Comparison of ENCODE assay signal across 9 mouse cellular contexts in the genomic region with DNA sequence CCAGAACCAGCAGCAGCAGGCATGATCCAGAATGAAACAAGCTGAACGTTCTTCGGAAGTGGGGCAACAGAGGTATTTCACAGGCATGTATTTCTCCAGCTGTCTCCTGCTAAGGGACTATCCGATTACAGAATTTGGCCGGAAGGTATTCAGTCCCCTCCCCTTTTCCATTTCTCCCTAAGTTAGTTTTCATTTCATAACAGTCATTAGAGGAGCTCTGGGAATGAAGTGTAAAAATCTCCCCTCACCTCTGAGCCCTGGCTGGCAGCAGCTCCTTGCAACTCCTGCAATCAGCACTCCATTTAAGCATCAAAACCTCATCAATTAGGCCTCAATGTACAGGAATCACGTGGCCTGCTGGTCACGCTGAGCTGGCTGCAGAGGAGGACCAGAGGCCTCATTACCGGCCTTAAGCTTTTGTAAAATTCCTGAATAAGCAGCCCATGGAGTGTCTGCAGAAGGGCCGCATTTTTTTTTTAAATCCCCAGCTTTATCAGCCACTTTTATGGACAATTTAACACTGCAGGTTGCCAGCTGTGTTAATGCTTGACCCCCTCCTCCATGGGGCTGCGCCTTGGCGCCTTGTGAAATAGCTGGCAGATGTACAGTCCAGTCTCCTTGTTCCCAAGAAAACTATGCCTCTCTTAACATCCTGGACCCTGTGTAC.
DNase-seq lines count a peak whose midpoint lies in the region; ATAC-seq lines count a peak whose summit lies in the region.
"Had no signal": no experiment of that assay in that cellular context is flagged by ENCODE, and none has a peak within 500 bp of the region (broad histone marks: within the 10 kb centered on the region; RNA-seq: fewer than 3 reads in every experiment).

No protein-coding gene starts in this region.

- peak; percentile 76 for ATAC-seq in hindbrain, embryonic 14.5 days (ENCODE audit: low FRiP score)
- peak; percentile 81 for ATAC-seq in midbrain, embryonic 11.5 days (ENCODE audit: low FRiP score)

- no peak overlapping the region for H3K4me2 ChIP-seq in hindbrain, embryonic 14.5 days (replicated peaks)
- no peak overlapping the region for H3K4me2 ChIP-seq in midbrain, embryonic 11.5 days
- H3K4me2 ChIP-seq: liver, embryonic 15.5 days had no signal

- DNase-seq in NIH3T3 (ENCODE audit: low read depth) = peak; percentile 41
- DNase-seq in embryo, embryonic 10.5 days (ENCODE audit: low spot score) = peak; percentile 67
- DNase-seq in hindbrain, embryonic 14.5 days (ENCODE audit: low spot score) = peak; percentile 31
- DNase-seq in midbrain, embryonic 11.5 days (ENCODE audit: low spot score, missing footprints) = peak; percentile 83
- no peak for DNase-seq in layer of hippocampus, adult 8-10 months (ENCODE audit: low spot score in 2 of 2)
- DNase-seq in urinary bladder, postnatal 36 days (ENCODE audit: low spot score in 2 of 2) = no peak
- no peak for DNase-seq in heart, embryonic 10.5 days (ENCODE audit: low spot score)
- DNase-seq: heart, postnatal 14 days had no signal

- H3K36me3 ChIP-seq in hindbrain, embryonic 14.5 days (replicated peaks; ENCODE audit: control insufficient read depth, insufficient read depth) = no peaks in the 10 kb centered on the region
- H3K36me3 ChIP-seq in midbrain, embryonic 11.5 days (ENCODE audit: control insufficient read depth, insufficient read depth, low read length) = no peaks in the 10 kb centered on the region
- H3K36me3 ChIP-seq in heart, embryonic 10.5 days = no peaks in the 10 kb centered on the region
- H3K36me3 ChIP-seq: liver, embryonic 15.5 days had no signal

- no peaks in the 10 kb centered on the region for H3K9me3 ChIP-seq in hindbrain, embryonic 14.5 days (ENCODE audit: control insufficient read depth, low read length)
- no peaks in the 10 kb centered on the region for H3K9me3 ChIP-seq in midbrain, embryonic 11.5 days (ENCODE audit: control insufficient read depth, low read length)
- H3K9me3 ChIP-seq in heart, embryonic 10.5 days = no peaks in the 10 kb centered on the region
- H3K9me3 ChIP-seq: liver, embryonic 15.5 days had no signal

- peaks cover 7% of the 10 kb centered on the region; the same call in 1 of the 2 replicates for H3K4me1 ChIP-seq in hindbrain, embryonic 14.5 days (replicated peaks; ENCODE audit: control insufficient read depth, insufficient read depth, low read length)
- peaks cover 4% of the 10 kb centered on the region; the same call in 1 of the 2 replicates for H3K4me1 ChIP-seq in midbrain, embryonic 11.5 days (ENCODE audit: control insufficient read depth, insufficient read depth, low read length)
- H3K4me1 ChIP-seq in heart, embryonic 10.5 days = no peaks in the 10 kb centered on the region
- H3K4me1 ChIP-seq: liver, embryonic 15.5 days had no signal

- 0 out of 2 replicates have a peak overlapping the region, but pooled peaks have one; percentile 15 for H3K27ac ChIP-seq in hindbrain, embryonic 14.5 days
- no peak overlapping the region for H3K27ac ChIP-seq in midbrain, embryonic 11.5 days (ENCODE audit: low read depth, low read length)
- H3K27ac ChIP-seq in heart, embryonic 10.5 days = no peak overlapping the region
- H3K27ac ChIP-seq: liver, embryonic 15.5 days had no signal

- H3K4me3 ChIP-seq in hindbrain, embryonic 14.5 days (replicated peaks; ENCODE audit: low read length) = no peak overlapping the region
- no peak overlapping the region for H3K4me3 ChIP-seq in midbrain, embryonic 11.5 days (ENCODE audit: low read depth, low read length)
- no peak overlapping the region for H3K4me3 ChIP-seq in heart, embryonic 10.5 days
- H3K4me3 ChIP-seq: liver, embryonic 15.5 days had no signal

- H3K27me3 ChIP-seq in hindbrain, embryonic 14.5 days (ENCODE audit: control insufficient read depth, insufficient read depth, low read length) = no peaks in the 10 kb centered on the region
- no peaks in the 10 kb centered on the region for H3K27me3 ChIP-seq in midbrain, embryonic 11.5 days (ENCODE audit: control insufficient read depth, insufficient read depth, low read length)
- no peaks in the 10 kb centered on the region for H3K27me3 ChIP-seq in heart, embryonic 10.5 days (ENCODE audit: insufficient read depth, poor library complexity, severe bottlenecking)
- H3K27me3 ChIP-seq: liver, embryonic 15.5 days had no signal

- WGBS in hindbrain, embryonic 14.5 days = 47% methylated on average over 10 of the region's 10 CpGs
- 50% methylated on average over 10 of the region's 10 CpGs for WGBS in midbrain, embryonic 11.5 days
- WGBS in heart, embryonic 10.5 days = 71% methylated on average over 10 of the region's 10 CpGs

- H3K9ac ChIP-seq in hindbrain, embryonic 14.5 days = no peak overlapping the region
- no peak overlapping the region for H3K9ac ChIP-seq in midbrain, embryonic 11.5 days (ENCODE audit: low read length)
- H3K9ac ChIP-seq: liver, embryonic 15.5 days had no signal

Comparison
In these comparisons a context has a peak if more than half of its experiments do, and no peak if none do; other contexts are left out.
1. DNase-seq: peak in NIH3T3 (single experiment), embryo, embryonic 10.5 days (single experiment), hindbrain, embryonic 14.5 days (single experiment) and midbrain, embryonic 11.5 days (single experiment); none in layer of hippocampus, adult 8-10 months (0 of 2), urinary bladder, postnatal 36 days (0 of 2) and heart, embryonic 10.5 days (single experiment).